ENCODE assay signal across 24 mouse cellular contexts in genomic region chr5:113725417-113725816, GRCm38 (mm10). TPM values are rescaled to one million over a fixed set of nuclear protein-coding genes. Genes with fewer than 3 reads are reported as not detected.
"Had no signal": no experiment of that assay in that cellular context is flagged by ENCODE, and none has a peak within 500 bp of the region (broad histone marks: within the 10 kb centered on the region; RNA-seq: fewer than 3 reads in every experiment).

No protein-coding gene starts in this region.

- H3K4me3 ChIP-seq: lung, embryonic 15.5 days; megakaryocyte, embryonic 14.5 days; midbrain, embryonic 13.5 days; midbrain, embryonic 15.5 days; neural tube, embryonic 12.5 days had no signal

- H3K4me1 ChIP-seq: lung, embryonic 15.5 days had no signal

- DNase-seq: liver, postnatal 0 days; lung, adult 2 months; lung, postnatal 14 days; lung, postnatal 36 days; right cerebral cortex, postnatal 25 days; right cerebral cortex, postnatal 4 days; spleen, adult 18-20 months; thymus, adult 18-20 months; thymus, postnatal 14 days; thymus, postnatal 36 days had no signal

- H3K27ac ChIP-seq: lung, embryonic 15.5 days; macrophage; midbrain, embryonic 13.5 days; midbrain, embryonic 15.5 days; neural tube, embryonic 12.5 days had no signal

RNA-seq across cellular contexts. Expression of gene 1700069L16Rik, which starts 0.8 kb away (rescaled TPM):
- polyA plus RNA-seq: liver, postnatal 0 days; lung, adult 2 months; lung, embryonic 15.5 days; lung, postnatal 0 days; macrophage; midbrain, embryonic 11.5 days; midbrain, embryonic 13.5 days; midbrain, embryonic 15.5 days; midbrain, postnatal 0 days; neural tube, embryonic 12.5 days; neural tube, embryonic 14.5 days; small intestine, adult 2 months; stomach, embryonic 14.5 days; stomach, embryonic 16.5 days; thymus, postnatal 0 days had no signal
